Mouse (Mus musculus) left cerebral cortex, adult 18-20 months (tissue): ENCODE data around the gene Cald1. TPM values are rescaled to one million over a fixed set of nuclear protein-coding genes. Genes with fewer than 3 reads are reported as not detected.

Source experiments
- DNase-seq, 2 experiments: peaks; one replicate each; pipeline ENCODE4 v3.0.0; 2021 to 2022; ENCODE audit warnings: low spot score in 2 of 2, mixed read lengths in 1 of 2
- total RNA-seq, 2 experiments: library from RNA; stranded (reverse); gene quantifications; 2 replicates each; pipeline ENCODE4 v1.2.3; 2021

Cald1 gene
- total RNA-seq, 2 experiments from 2014 or later: 22.1 to 24.6 TPM

- DNase-seq: no peak
Measured at GRCm38 (mm10) chr6:34714612-34715011, 116.3 kb downstream of the Cald1 start.

DNA sequence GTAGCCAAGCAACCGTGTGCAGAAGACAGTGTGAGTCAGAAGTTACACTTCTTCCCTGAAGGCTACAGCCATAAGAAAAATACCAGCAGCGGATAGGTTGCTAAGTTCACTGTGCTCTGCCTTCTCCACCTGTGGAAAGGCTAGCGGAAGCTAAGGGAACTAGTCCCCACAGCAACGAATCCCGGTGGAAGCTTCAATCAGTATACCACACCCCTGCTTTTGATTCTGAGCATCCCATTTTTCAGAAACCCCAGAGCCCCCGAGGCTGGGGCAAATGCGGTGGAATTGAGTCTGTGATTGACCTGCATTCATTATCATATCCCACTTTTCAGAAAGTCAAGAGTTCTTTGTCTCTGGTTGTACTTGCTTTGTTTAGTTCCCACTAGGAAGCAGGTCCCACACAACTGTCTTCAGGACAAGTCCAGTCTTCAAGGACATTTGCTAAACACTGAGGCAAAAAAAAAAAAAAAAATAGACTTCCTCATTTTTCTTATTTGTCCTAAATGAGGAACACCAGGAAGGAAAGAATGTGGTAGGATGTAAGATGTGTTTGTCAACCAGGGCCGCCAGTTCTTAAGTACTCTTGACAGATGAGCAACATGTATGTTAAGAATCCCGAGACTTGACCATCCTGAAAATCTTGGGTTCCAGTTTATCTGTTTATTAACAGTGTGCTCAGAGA, 118.0 kb downstream of the Cald1 start:
- DNase-seq: no peak

GRCm38 (mm10) chr6:34716888-34717635, 118.8 kb downstream of the Cald1 start:
- no peak for DNase-seq

DNA sequence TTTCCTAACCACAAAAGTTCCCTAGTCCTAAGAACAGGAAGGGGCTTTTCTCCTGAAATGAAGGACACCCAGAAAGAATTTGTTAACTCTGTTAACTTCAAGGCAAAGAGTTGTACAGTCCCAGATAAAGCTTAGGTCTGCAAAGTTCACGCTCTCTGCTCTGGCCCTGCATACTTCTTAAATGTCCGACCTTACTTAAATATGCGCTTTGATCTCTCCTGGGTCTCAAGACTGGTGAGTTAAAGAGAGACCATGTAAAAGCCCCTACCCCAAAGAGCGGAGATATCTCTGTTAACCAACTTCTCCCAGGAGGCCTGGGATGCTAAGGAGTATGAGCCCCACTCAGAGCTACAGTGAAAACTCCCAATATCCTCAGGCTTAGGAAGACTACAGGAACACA, 119.4 kb downstream of the Cald1 start:
- no peak for DNase-seq

GRCm38 (mm10) chr6:34719141-34719680, 120.9 kb downstream of the Cald1 start:
- DNase-seq: no peak

DNA sequence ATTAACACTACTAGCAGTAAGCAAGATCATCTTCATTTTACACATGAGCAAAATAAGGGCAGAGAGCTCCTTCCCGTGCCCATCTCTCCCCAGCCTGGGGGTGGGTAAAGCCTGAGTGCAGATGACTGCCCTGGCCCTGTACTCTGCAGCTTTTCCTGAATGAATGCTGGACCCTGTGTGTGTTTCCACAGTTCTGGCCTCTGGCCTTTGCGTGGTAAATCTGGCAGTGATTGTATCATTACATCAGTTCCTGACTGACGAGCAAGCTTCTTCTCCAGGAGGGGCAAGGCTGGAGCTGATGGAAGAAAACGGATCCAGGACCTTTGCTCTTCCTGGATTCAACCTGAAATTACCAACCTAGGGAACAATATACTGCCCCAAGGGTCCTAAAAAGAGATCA, 122.1 kb downstream of the Cald1 start:
- DNase-seq: no peak

GRCm38 (mm10) chr6:34721740-34722139, 123.4 kb downstream of the Cald1 start:
- no peak for DNase-seq

- no peak for DNase-seq
Measured at GRCm38 (mm10) chr6:34722660-34723059, 124.4 kb downstream of the Cald1 start.

DNA sequence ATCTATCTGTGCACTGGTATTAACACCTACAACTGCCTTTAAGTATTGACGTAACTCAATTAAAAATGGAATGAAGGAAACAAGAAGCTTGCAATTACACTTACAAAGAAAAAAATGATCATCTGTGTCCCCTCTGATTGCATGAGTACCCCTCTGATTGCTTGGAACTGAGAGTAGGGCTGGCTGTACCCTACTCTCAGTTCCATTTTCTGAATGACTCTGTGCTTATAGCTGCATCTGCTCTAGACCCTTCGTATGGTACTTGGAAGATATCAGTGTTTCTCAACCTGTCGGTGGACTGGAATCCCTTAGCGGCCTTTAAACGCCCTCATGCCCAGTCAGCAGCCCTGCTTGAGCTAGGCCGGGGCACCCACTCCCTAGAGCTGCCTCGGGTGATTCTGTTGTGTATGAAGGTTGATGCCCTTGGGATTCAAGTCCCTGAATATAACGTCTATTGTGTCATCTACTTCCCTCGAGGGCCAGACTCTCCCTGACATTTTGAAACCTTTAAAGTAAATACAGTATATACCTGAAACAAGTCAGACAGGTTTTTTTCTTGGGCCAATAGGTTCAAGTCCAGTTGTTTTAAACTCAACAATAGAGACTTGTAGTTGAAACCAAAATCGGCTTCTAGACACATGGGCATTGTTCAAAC, 125.1 kb downstream of the Cald1 start:
- no peak for DNase-seq

DNA sequence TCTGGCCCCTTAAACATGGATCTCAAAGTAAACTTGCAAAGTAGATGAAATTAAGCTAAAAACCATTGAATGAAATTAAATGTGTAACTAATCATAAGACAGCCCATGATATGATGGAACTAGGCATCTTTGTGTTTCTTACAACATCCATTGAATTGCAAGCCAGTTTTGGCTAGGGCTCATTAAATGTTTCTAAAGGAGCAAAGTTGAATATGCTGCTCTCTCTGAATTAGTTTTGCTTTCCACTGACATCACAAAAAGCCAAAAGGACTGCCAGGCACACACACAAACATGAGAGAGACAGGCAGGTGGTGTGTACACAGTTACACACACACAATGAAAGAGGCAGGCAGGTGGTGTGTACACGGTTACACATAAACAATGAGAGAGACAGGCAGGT, 127.4 kb downstream of the Cald1 start:
- no peak for DNase-seq

DNA sequence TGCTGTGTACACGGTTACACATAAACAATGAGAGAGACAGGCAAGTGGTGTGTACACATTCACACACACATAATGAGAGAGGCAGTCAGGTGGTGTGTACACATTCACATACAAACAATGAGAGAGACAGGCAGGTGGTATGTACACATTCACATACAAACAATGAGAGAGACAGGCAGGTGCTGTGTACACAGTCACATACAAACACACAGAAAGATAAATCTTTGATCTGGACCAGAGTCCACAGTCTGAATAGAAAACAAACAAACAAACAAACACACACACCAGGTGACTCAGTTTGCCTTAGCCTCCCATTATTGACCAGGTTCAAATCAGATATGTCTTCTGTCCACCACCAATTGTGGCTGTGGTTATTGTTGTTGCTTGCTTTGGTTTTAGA, 127.8 kb downstream of the Cald1 start:
- DNase-seq: no peak

DNA sequence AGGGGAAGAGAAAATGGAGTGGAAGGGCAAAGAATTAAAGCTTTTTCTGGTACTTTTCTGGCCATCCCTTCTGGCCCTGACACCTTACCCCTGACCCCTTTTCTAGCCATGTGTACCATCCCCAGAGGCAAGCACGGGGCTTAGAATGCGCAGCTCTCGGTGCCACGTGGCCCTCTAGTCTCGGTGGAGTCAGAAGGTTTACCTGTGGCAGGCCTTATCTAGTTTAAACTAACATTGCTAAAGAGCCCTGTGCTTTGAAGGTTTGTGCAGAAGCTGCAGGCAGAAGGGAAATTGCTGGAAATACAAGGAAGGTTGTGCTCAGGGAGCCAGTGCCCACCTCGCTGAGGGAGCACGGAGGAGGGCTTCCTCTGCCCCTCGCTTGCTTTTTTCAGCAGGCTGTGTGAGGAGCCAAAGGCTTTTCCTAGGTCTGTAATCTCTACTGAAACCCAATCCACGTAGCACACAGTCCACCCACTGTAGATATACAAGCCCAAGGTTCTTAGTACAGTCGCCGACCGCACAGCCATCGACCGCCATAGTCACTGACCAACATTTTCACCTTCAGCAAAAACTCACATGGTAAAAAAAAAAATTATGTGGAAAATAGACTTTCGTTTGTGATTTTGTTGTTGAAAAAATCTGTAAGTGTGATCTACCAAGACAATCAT, 129.2 kb downstream of the Cald1 start:
- no peak for DNase-seq

GRCm38 (mm10) chr6:34729449-34730151, 131.3 kb downstream of the Cald1 start:
- no peak for DNase-seq

DNA sequence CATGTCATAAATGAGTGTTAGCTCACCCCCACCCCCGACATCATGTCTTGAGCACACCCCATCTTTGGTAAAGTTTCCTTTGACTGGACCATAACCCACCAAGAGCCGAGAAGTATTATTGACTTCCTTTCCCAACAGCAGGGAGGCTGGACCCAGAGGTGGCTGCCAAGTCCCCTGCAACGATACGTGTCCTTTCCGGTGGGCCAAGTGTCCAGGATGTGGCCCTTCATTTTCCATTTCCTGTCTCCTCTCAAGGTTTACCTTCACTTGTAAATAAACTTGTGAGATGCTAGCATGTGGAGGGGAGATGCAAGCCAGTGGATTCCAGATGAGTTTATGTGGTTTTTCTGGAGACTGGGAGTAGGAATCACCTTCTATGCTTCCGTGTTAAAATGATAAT, 132.7 kb downstream of the Cald1 start:
- DNase-seq: no peak

- DNase-seq: no peak
Measured at GRCm38 (mm10) chr6:34731529-34731928, 133.2 kb downstream of the Cald1 start.

GRCm38 (mm10) chr6:34734940-34735695, 136.8 kb downstream of the Cald1 start:
- no peak for DNase-seq

DNA sequence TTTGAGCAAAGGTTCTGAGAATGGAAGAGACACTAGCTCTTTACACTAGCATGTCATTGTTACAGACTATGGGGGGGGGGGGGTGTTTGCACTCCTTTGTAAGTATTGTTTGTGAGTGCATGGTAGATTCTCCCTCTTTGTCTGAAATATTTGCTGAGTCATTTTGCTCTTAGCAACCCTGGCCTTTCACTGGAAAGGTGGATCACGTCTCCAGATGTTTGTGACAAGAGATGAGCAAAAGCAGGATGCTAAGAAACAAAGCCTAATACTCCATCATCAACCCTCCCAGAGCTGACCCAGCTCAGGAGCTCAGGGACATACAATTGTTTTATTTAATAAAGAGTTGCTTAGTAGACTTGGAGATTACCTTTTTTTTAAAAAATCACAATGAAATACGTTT, 138.6 kb downstream of the Cald1 start:
- DNase-seq: no peak

- no peak for DNase-seq
Measured at GRCm38 (mm10) chr6:34743946-34744345, 145.6 kb downstream of the Cald1 start.

- no peak for DNase-seq
Measured at GRCm38 (mm10) chr6:34747846-34748245, 149.5 kb downstream of the Cald1 start.

GRCm38 (mm10) chr6:34748566-34748965, 150.3 kb downstream of the Cald1 start:
- no peak for DNase-seq
